Mouse (Mus musculus): ENCODE measurements around the gene Orm3.

GRCm38 (mm10) chr4:63388029-63388428 lies 32.1 kb downstream of the Orm3 start:
- TF ChIP-seq POLR2A (IDR thresholded peaks at IDR 0.05; ENCODE audit: low read depth, low read length) (no peak), KAT2A (IDR thresholded peaks at IDR 0.05; ENCODE audit: insufficient replicate concordance, low read length) (no peak)

Measured in CH12.LX (cell line).